Mouse (Mus musculus): Measurements from ENCODE around the gene Myf6.

GRCm38 (mm10) chr10:107488654-107489315, 5.8 kb downstream of the Myf6 start:
- TF ChIP-seq CTCF (conservative IDR thresholded peaks at IDR 0.05 in 1 of 2, IDR thresholded peaks at IDR 0.05 in 1 of 2; ENCODE audit: low read depth in 2 of 2, low read length in 2 of 2) (no peak), EP300 (IDR thresholded peaks at IDR 0.05; ENCODE audit: low read length) (no peak), ELF1 (IDR thresholded peaks at IDR 0.05; ENCODE audit: low read depth, low read length) (no peak), TBP (conservative IDR thresholded peaks at IDR 0.05; ENCODE audit: low read depth, low read length) (no peak), HCFC1 (IDR thresholded peaks at IDR 0.05; ENCODE audit: low read depth, low read length) (no peak), ZNF384 (IDR thresholded peaks at IDR 0.05; ENCODE audit: low read depth, low read length) (no peak), E2F4 (IDR thresholded peaks at IDR 0.05; ENCODE audit: insufficient replicate concordance, low read depth, low read length) (no peak), UBTF (IDR thresholded peaks at IDR 0.05; ENCODE audit: low read depth, low read length) (no peak)
